Mouse (Mus musculus) thymus, adult 2 months (tissue): ENCODE measurements at regions not wholly inside any gene's neighbourhood (a gene's known extent, or its start where the extent isn't known, plus 50 kb on each side); places are given as distances from the start of the nearest gene placed in this dataset.

Experiments
- DNase-seq: peaks from one replicate; pipeline ENCODE4 v3.0.0; 2021
- H3K27ac ChIP-seq: fragments of 200-500 bp; 2 replicates; pipeline ENCODE4 v1.5.1; 2012; ENCODE audit warnings: low read length, control low read depth; ENCODE audit not compliant: control insufficient read depth, insufficient read depth
- H3K27me3 ChIP-seq: fragments of 200-500 bp; 2 replicates; pipeline ENCODE4 v1.6.1; 2012; ENCODE audit warnings: mild to moderate bottlenecking, low read length, moderate library complexity, mixed read lengths; ENCODE audit not compliant: control insufficient read depth, insufficient read depth
- H3K36me3 ChIP-seq: fragments of 200-500 bp; 2 replicates; pipeline ENCODE4 v1.6.1; 2012; ENCODE audit warnings: mild to moderate bottlenecking, low read length, moderate library complexity; ENCODE audit not compliant: control insufficient read depth, insufficient read depth
- H3K4me1 ChIP-seq: fragments of 200-500 bp; replicated peaks from 2 replicates; pipeline ENCODE4 v1.6.1; 2012; ENCODE audit warnings: low read length; ENCODE audit not compliant: control insufficient read depth, insufficient read depth
- H3K4me3 ChIP-seq: fragments of 200-500 bp; 2 replicates; pipeline ENCODE4 v1.5.1; 2012; ENCODE audit warnings: mild to moderate bottlenecking, low read length, control low read depth, moderate library complexity; ENCODE audit not compliant: control insufficient read depth, insufficient read depth
- CTCF ChIP-seq: fragments of 200-500 bp; IDR thresholded peaks from 2 replicates; pipeline ENCODE4 v1.5.1; 2012; ENCODE audit warnings: mild to moderate bottlenecking, control low read depth, low read length, moderate library complexity, borderline replicate concordance; ENCODE audit not compliant: control insufficient read depth, poor library complexity, insufficient read depth; ENCODE audit errors: extremely low read depth
- POLR2A ChIP-seq: fragments of 200-500 bp; IDR thresholded peaks from 2 replicates; pipeline ENCODE4 v1.6.1; 2012; ENCODE audit warnings: mild to moderate bottlenecking, low read length, control low read depth, moderate library complexity; ENCODE audit not compliant: control insufficient read depth, poor library complexity, insufficient read depth; ENCODE audit errors: extremely low read depth
- WGBS: fragments of 180-500 bp; shearing (Covaris S2); methylation state at CpG from one replicate; pipeline ENCODE4 v1.1.7; 2018; 5-methylcytosine and 5-hydroxymethylcytosine counted together

DNA sequence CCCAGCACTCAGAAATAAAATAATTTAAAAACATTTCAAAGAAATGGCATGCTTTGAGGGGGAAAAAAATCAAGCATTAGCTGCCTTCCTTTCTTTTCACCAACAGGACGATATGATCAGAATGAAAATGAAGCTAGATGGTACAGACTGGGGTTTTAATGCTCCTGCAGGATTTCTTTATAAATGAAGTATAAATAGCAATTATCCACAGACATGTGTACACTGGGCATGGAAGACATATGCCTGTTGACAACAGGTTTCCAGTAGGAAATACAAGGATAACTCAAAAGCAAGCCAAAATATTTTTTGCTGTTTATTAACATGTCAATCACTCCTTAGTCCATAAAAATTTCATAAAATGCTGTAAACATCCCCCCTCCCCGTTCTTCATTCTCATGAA is 248.7 kb upstream of the Ppargc1a start:
- TF ChIP-seq CTCF, result no peak
- no peak for TF ChIP-seq POLR2A
- H3K4me3 ChIP-seq, result no peak overlapping the region
- no peaks in the 10 kb centered on the region for H3K4me1 ChIP-seq
- no peaks in the 10 kb centered on the region for H3K27me3 ChIP-seq
- no peak overlapping the region for H3K27ac ChIP-seq
- WGBS, result 83% methylated on average over 2 of the region's 2 CpGs
- H3K36me3 ChIP-seq, result no peaks in the 10 kb centered on the region
- no peak for DNase-seq

DNA sequence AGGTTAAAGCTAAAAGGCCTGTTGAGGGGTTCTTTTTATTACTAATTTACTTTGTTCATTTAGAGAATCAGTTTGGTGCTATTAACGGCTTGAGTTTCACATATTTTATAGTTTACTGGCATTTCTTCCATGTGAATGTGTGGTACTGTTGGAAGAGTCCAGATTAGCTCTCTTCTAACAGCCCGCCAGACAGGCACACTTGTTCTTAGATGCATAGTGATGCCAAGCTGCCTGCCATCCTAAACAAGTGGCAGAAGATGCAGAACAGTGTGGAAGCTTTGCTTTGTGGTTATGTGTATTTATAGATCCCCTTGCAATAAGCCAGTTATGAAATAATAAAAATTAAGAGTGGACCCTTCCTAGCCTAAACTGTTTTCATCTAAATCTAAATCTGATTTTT is 244.2 kb upstream of the Ppargc1a start:
- WGBS, result 95% methylated on average over 2 of the region's 2 CpGs

GRCm38 (mm10) chr5:51801486-51801885 is 234.0 kb upstream of the Ppargc1a start:
- TF ChIP-seq CTCF (no peak), POLR2A (no peak)
- WGBS, result 84% methylated on average over 8 of the region's 8 CpGs

More for the DNA sequence above, 244.2 kb upstream of the Ppargc1a start:
- no peaks in the 10 kb centered on the region for H3K27me3 ChIP-seq
- no peaks in the 10 kb centered on the region for H3K4me1 ChIP-seq
- DNase-seq, result no peak
- TF ChIP-seq POLR2A (no peak), CTCF (no peak)
- no peak overlapping the region for H3K27ac ChIP-seq
- H3K36me3 ChIP-seq, result no peaks in the 10 kb centered on the region
- H3K4me3 ChIP-seq, result no peak overlapping the region

GRCm38 (mm10) chr5:51799371-51800035 is 232.0 kb upstream of the Ppargc1a start:
- Histone ChIP-seq H3K4me1 (no peaks in the 10 kb centered on the region), H3K4me3 (no peak overlapping the region), H3K36me3 (no peaks in the 10 kb centered on the region), H3K27ac (no peak overlapping the region), H3K27me3 (no peaks in the 10 kb centered on the region)
- TF ChIP-seq CTCF, result no peak
- TF ChIP-seq POLR2A, result no peak
- DNase-seq, result no peak
- WGBS, result 86% methylated on average over 6 of the region's 6 CpGs

More at GRCm38 (mm10) chr5:51801486-51801885, 234.0 kb upstream of the Ppargc1a start:
- no peak for DNase-seq
- Histone ChIP-seq H3K27me3 (no peaks in the 10 kb centered on the region), H3K4me3 (no peak overlapping the region), H3K27ac (no peak overlapping the region), H3K4me1 (no peaks in the 10 kb centered on the region), H3K36me3 (no peaks in the 10 kb centered on the region)

DNA sequence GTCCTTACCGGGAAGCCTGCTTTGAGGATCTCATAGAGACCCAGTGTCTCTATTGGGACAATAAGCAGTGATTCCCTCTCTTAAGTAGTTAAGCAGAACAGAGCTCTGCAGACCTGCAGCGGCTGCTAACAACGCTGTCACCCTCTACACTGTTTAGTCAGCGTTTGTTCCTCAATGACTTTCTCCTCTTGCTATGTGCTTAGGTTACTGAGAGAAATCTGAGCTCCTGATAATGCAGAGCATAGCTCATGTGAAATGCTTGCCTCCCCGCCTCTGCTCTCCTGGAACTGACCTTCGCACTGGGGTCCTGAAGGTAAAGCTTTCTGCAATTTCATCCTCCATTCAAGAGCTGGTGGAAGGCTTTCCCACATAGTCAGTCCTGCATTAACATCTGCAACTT is 226.6 kb upstream of the Ppargc1a start:
- Histone ChIP-seq H3K27ac (no peak overlapping the region), H3K27me3 (no peaks in the 10 kb centered on the region), H3K4me1 (no peaks in the 10 kb centered on the region), H3K4me3 (no peak overlapping the region), H3K36me3 (no peaks in the 10 kb centered on the region)
- TF ChIP-seq CTCF (no peak), POLR2A (no peak)
- 73% methylated on average over 6 of the region's 6 CpGs for WGBS
- DNase-seq, result no peak

DNA sequence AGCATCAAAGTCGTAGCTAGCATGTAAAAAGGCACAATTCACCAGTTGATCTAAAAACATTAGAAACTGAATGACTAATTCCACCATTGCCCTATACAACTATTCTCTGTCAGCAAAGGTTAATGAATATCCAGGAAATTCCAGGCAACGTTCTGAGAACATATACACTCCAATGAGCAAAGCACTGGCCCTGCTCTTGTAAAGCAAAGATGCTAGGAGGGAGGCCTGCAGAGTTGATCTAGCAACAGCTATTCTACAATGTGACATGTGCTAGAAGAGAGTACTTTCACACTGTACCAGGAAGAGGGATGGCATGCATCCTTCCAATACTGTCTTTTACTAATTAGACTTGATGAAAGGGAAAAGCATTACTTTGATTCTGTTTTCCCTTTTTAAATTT is 225.4 kb upstream of the Ppargc1a start:
- Histone ChIP-seq H3K27me3 (no peaks in the 10 kb centered on the region), H3K36me3 (no peaks in the 10 kb centered on the region), H3K4me3 (no peak overlapping the region), H3K4me1 (no peaks in the 10 kb centered on the region), H3K27ac (no peak overlapping the region)
- DNase-seq, result no peak
- TF ChIP-seq CTCF, result no peak
- no peak for TF ChIP-seq POLR2A
- 80% methylated on average over 2 of the region's 2 CpGs for WGBS

GRCm38 (mm10) chr5:51788768-51789167 is 221.2 kb upstream of the Ppargc1a start:
- no peak for DNase-seq
- H3K4me3 ChIP-seq, result no peak overlapping the region
- H3K27ac ChIP-seq, result no peak overlapping the region
- H3K27me3 ChIP-seq, result no peaks in the 10 kb centered on the region
- 94% methylated on average over 6 of the region's 6 CpGs for WGBS
- no peaks in the 10 kb centered on the region for H3K36me3 ChIP-seq
- no peaks in the 10 kb centered on the region for H3K4me1 ChIP-seq
- TF ChIP-seq CTCF (no peak), POLR2A (no peak)
